Mouse (Mus musculus) kidney, adult 2 months (tissue): ENCODE measurements at regions not wholly inside any gene's neighbourhood (a gene's known extent, or its start where the extent isn't known, plus 50 kb on each side); places are given as distances from the start of the nearest gene placed in this dataset.
A peak's percentile ranks its signal among the peaks of the same experiment; 100 is the strongest.

Experiments
- DNase-seq: peaks from one replicate; pipeline ENCODE4 v3.0.0; 2021
- H3K27ac ChIP-seq: fragments of 200-500 bp; 2 replicates; pipeline ENCODE4 v1.5.1; 2012; ENCODE audit warnings: low read depth, low read length, control low read depth, inconsistent platforms; ENCODE audit not compliant: insufficient read depth
- H3K27me3 ChIP-seq: fragments of 200-500 bp; replicated peaks from 2 replicates; pipeline ENCODE4 v1.6.1; 2012; ENCODE audit warnings: mild to moderate bottlenecking, moderate library complexity, low read length, inconsistent platforms; ENCODE audit not compliant: control insufficient read depth, insufficient read depth
- H3K36me3 ChIP-seq: fragments of 200-500 bp; 2 replicates; pipeline ENCODE4 v1.6.1; 2012; ENCODE audit warnings: mild to moderate bottlenecking, moderate library complexity, low read length, inconsistent platforms; ENCODE audit not compliant: control insufficient read depth, insufficient read depth
- H3K4me1 ChIP-seq: fragments of 200-500 bp; 2 replicates; pipeline ENCODE4 v1.6.1; 2011; ENCODE audit warnings: low read length; ENCODE audit not compliant: control insufficient read depth, insufficient read depth
- H3K4me3 ChIP-seq: fragments of 200-500 bp; 2 replicates; pipeline ENCODE4 v1.5.1; 2011; ENCODE audit warnings: mild to moderate bottlenecking, low read depth, low read length, control low read depth; ENCODE audit not compliant: insufficient read depth
- CTCF ChIP-seq: fragments of 200-500 bp; conservative IDR thresholded peaks from 2 replicates; pipeline ENCODE4 v1.5.1; 2011; ENCODE audit warnings: low read depth, mild to moderate bottlenecking, control low read depth, low read length, moderate library complexity, mixed read lengths; ENCODE audit not compliant: insufficient read depth, insufficient read length
- POLR2A ChIP-seq: fragments of 200-500 bp; IDR thresholded peaks from one replicate; pipeline ENCODE4 v1.6.1; 2011; ENCODE audit warnings: low read depth, low read length, control low read depth
- WGBS: fragments of 180-500 bp; shearing (Covaris S2); methylation state at CpG from one replicate; pipeline ENCODE4 v1.1.7; 2018; 5-methylcytosine and 5-hydroxymethylcytosine counted together

DNA sequence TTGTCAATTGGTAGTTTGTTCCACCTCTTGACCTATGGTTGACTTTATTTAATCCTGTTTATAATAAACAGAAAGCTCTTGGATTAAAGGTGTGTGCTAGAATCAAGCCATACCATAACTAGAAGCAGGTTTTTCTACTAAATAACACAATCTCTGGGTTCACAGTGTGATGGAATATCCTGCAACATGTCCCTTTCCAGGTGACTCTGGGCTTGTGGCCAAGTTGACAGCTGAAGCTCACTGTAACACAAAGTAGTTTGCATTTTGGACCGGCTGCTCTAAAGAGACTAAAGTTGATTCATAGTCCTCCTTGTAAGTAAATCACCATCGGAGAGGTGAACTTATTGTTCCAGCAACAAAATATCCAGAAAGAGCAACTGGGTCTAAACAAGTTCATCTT lies 149.3 kb upstream of the Kctd3 start:
- no peaks in the 10 kb centered on the region for H3K4me1 ChIP-seq
- H3K4me3 ChIP-seq, result no peak overlapping the region
- TF ChIP-seq CTCF (no peak), POLR2A (no peak)
- DNase-seq, result peak; percentile 18
- 44% methylated on average over 2 of the region's 2 CpGs for WGBS
- no peaks in the 10 kb centered on the region for H3K36me3 ChIP-seq
- H3K27ac ChIP-seq, result no peak overlapping the region
- no peaks in the 10 kb centered on the region; the same call in 1 of the 2 replicates for H3K27me3 ChIP-seq

DNA sequence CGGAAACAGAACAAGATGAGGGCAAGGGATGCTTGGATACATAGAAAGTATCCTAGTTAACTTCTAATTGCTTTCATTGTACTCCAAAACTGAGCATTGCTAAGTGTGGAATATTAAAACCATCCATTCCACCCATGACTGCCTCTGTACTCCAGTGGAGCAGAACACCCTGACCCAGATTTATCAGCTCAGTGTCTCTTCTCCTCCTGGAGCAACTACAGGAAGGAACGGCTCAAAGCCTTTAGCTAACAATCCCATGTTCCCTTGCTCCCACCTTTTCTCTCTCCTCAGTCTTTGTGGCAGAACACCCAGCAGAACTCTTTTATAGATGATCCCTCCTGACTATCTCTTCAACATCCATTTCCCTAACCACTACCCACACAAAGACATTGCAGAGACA lies 146.7 kb upstream of the Kctd3 start:
- Histone ChIP-seq H3K27ac (no peak overlapping the region), H3K27me3 (no peaks in the 10 kb centered on the region), H3K36me3 (no peaks in the 10 kb centered on the region), H3K4me3 (no peak overlapping the region), H3K4me1 (no peaks in the 10 kb centered on the region)
- no peak for TF ChIP-seq POLR2A
- no peak for TF ChIP-seq CTCF
- WGBS, result 43% methylated on average over 2 of the region's 2 CpGs
- peak; percentile 52 for DNase-seq

DNA sequence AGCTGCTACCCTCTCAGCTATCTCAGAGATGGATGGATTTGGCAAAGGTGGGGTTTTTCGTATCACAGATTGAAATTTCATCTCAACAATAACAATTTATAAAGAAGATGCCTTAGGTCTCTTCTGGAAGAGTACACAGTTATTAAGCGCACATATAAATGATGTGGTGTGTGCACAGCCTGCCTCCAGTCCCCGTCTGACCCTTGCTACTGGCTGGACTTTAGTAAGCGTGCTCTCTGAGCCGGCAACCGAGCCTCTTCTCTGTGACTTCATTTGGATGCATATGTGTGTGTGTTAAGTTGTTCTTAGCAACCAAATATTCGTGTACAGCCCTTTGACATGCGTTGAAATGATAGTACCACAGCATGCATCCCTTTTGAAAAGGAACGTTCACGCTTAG lies 145.5 kb upstream of the Kctd3 start:
- 81% methylated on average over 10 of the region's 10 CpGs for WGBS
- H3K4me1 ChIP-seq, result no peaks in the 10 kb centered on the region
- no peak overlapping the region for H3K27ac ChIP-seq
- H3K4me3 ChIP-seq, result no peak overlapping the region
- no peaks in the 10 kb centered on the region for H3K27me3 ChIP-seq
- H3K36me3 ChIP-seq, result no peaks in the 10 kb centered on the region
- no peak for TF ChIP-seq POLR2A
- no peak for TF ChIP-seq CTCF
- DNase-seq, result no peak

DNA sequence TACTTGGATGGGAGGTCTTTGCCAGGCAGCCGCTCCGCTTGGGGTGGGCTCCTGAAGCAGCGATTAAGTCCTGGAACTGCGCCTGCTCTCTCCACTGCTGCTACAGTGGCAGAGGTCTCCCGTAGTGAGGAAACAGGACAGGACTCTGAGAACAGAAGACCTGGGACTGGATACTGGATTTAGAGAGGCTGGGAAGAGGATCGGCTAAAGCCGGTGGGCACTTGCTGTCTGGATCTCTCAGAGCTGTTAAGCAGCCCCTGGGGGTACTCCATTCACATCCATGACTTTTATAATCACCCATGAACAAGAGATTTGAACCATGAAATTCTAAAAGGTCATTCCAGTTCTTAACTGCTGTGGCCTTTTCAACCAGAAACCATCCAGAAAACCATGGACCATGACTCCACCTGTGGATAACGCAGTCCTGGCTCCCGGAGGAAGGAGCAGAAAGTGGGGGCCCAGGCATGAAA lies 135.4 kb upstream of the Kctd3 start:
- H3K27me3 ChIP-seq, result no peaks in the 10 kb centered on the region
- H3K4me1 ChIP-seq, result no peaks in the 10 kb centered on the region
- H3K4me3 ChIP-seq, result no peak overlapping the region
- no peaks in the 10 kb centered on the region for H3K36me3 ChIP-seq
- TF ChIP-seq POLR2A (no peak), CTCF (no peak)
- no peak for DNase-seq
- no peak overlapping the region for H3K27ac ChIP-seq
- 55% methylated on average over 9 of the region's 9 CpGs for WGBS

DNA sequence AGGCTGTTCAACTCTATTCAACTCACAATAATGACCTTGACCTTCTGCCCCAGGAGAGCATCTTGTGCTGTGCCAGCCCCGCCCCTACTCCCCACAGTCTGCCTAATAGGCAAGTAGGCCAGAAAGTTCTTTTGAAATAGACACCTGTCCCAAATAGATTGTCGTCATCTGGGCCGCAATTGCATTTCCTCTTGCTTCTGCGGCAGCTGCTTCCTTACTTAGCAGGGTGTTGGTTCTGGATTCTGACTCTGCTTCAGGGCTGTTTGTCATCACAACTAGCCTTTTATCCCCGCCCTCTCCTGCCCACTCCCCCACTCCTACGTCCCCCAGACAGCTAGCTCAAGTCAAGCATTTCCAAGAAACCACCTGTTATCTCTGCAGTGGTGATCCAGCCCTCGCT lies 134.9 kb upstream of the Kctd3 start:
- 75% methylated on average over 7 of the region's 7 CpGs for WGBS
- Histone ChIP-seq H3K4me1 (no peaks in the 10 kb centered on the region), H3K36me3 (no peaks in the 10 kb centered on the region), H3K27me3 (no peaks in the 10 kb centered on the region), H3K27ac (no peak overlapping the region), H3K4me3 (no peak overlapping the region)
- DNase-seq, result no peak
- TF ChIP-seq POLR2A (no peak), CTCF (no peak)

DNA sequence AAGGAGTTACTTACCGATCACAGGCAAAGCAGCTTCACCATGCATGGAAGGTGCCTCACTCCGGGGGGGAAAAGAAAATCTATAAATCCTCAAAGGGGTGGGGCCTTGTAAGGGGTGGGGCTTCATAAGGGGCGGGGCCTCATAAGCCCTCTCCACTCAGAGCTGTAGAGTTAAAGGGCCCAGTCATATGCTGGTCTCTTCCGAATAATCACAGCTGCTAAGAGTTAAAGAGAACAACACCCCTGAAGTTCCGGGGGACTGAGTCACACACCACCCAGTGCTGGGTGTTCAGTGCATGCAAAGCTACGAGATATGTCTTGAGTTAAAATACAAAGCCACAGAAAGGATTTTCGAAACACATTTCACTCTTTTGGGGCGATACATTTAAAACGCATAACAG lies 134.1 kb upstream of the Kctd3 start:
- 89% methylated on average over 9 of the region's 9 CpGs for WGBS
- no peak for TF ChIP-seq POLR2A
- TF ChIP-seq CTCF, result no peak

DNA sequence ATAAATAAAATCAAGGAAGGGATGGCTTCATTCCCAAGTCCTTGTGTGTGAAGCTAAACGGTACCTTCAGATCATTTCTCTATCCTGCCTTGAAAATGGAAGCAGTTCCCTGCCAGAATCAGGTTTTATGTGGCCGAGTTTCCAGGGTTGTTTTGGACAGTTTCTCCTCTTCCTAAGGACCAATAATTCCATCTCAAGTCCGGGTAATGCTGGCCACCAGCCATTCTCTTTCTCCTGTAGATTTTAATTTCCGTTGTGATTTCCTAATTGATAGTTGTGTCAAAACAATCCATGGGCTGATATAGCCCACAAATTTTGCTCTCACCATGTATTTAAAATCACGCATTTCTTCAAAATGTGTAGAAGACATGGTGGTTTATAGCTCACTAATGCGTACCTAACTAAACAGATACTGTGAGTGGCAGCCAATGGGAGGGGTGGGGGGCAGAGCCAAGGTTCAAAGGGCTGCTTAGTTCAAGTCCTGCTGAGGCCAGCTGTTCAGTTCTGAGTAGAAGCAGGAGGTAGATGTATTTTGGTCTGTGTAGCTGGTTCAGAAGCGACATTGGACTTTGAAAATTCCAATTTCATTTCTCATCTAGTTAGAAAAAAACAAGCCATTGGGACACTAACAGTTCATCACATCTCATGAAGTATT lies 129.2 kb upstream of the Kctd3 start:
- WGBS, result 49% methylated on average over 7 of the region's 7 CpGs
- Histone ChIP-seq H3K27ac (no peak overlapping the region), H3K36me3 (no peaks in the 10 kb centered on the region), H3K4me3 (no peak overlapping the region), H3K4me1 (0 out of 2 replicates have a peak, but pooled peaks cover 3% of the 10 kb centered on the region), H3K27me3 (no peaks in the 10 kb centered on the region)
- TF ChIP-seq POLR2A (no peak), CTCF (no peak)
- DNase-seq, result peak; percentile 88

More for the DNA sequence above, 134.1 kb upstream of the Kctd3 start:
- no peaks in the 10 kb centered on the region for H3K27me3 ChIP-seq
- no peak for DNase-seq
- no peak overlapping the region for H3K4me3 ChIP-seq
- H3K27ac ChIP-seq, result no peak overlapping the region
- no peaks in the 10 kb centered on the region for H3K4me1 ChIP-seq
- H3K36me3 ChIP-seq, result no peaks in the 10 kb centered on the region
